Mouse (Mus musculus): ENCODE results near the gene Ehbp1l1.
A peak's percentile ranks its signal among the peaks of the same experiment; 100 is the strongest.

Gene Ehbp1l1

GRCm38 (mm10) chr19:5731264-5731978, 5.3 kb upstream of the Ehbp1l1 start:
- DNase-seq: peak; percentile 94

- DNase-seq: no peak
These were observed 4.4 kb upstream of the Ehbp1l1 start for GRCm38 (mm10) chr19:5730314-5731186.

GRCm38 (mm10) chr19:5729444-5729815, 3.3 kb upstream of the Ehbp1l1 start, which contains the start of gene Fam89b:
Gene Fam89b (minus strand): TSS chr19:5729653.
- peak; percentile 86 for DNase-seq

GRCm38 (mm10) chr19:5728631-5729443, 2.7 kb upstream of the Ehbp1l1 start:
- peak; percentile 52 for DNase-seq

- DNase-seq: peak; percentile 79
These were observed 1.6 kb upstream of the Ehbp1l1 start for GRCm38 (mm10) chr19:5727701-5728100.

- DNase-seq: no peak
These were observed 953 bp upstream of the Ehbp1l1 start for GRCm38 (mm10) chr19:5726961-5727578.

GRCm38 (mm10) chr19:5725029-5725707, 949 bp downstream of the Ehbp1l1 start:
- DNase-seq: no peak

- no peak for DNase-seq
These were observed 1.6 kb downstream of the Ehbp1l1 start for GRCm38 (mm10) chr19:5724549-5724941.

GRCm38 (mm10) chr19:5723934-5724548, 2.1 kb downstream of the Ehbp1l1 start:
- no peak for DNase-seq

GRCm38 (mm10) chr19:5722848-5723425, 3.2 kb downstream of the Ehbp1l1 start:
- no peak for DNase-seq

GRCm38 (mm10) chr19:5721233-5721632, 4.9 kb downstream of the Ehbp1l1 start:
- no peak for DNase-seq

GRCm38 (mm10) chr19:5716955-5717354, 9.2 kb downstream of the Ehbp1l1 start:
- no peak for DNase-seq

GRCm38 (mm10) chr19:5715793-5716688, 10.1 kb downstream of the Ehbp1l1 start:
- DNase-seq: no peak

GRCm38 (mm10) chr19:5713730-5714129, 12.4 kb downstream of the Ehbp1l1 start:
- no peak for DNase-seq

- no peak for DNase-seq
These were observed 12.9 kb downstream of the Ehbp1l1 start for GRCm38 (mm10) chr19:5713255-5713654.

- no peak for DNase-seq
These were observed 14.1 kb downstream of the Ehbp1l1 start for GRCm38 (mm10) chr19:5711907-5712460.

- DNase-seq: peak; percentile 74
These were observed 14.9 kb downstream of the Ehbp1l1 start for GRCm38 (mm10) chr19:5711218-5711617.

- DNase-seq: no peak
These were observed 15.5 kb downstream of the Ehbp1l1 start for GRCm38 (mm10) chr19:5710581-5710980.

GRCm38 (mm10) chr19:5710068-5710467, 16.0 kb downstream of the Ehbp1l1 start:
- no peak for DNase-seq

All from right cerebral cortex, adult 18-20 months (tissue).